Mouse (Mus musculus) lung, postnatal 25 days (tissue): ENCODE measurements around the gene Cap1.
A peak's percentile ranks its signal among the peaks of the same experiment; 100 is the strongest.

Source experiments
- DNase-seq: peaks from one replicate; pipeline ENCODE4 v3.0.0; 2022; ENCODE audit warnings: low spot score

Gene Cap1

GRCm38 (mm10) chr4:122887336-122887735 is 1.5 kb upstream of the Cap1 start:
- DNase-seq: no peak

DNA sequence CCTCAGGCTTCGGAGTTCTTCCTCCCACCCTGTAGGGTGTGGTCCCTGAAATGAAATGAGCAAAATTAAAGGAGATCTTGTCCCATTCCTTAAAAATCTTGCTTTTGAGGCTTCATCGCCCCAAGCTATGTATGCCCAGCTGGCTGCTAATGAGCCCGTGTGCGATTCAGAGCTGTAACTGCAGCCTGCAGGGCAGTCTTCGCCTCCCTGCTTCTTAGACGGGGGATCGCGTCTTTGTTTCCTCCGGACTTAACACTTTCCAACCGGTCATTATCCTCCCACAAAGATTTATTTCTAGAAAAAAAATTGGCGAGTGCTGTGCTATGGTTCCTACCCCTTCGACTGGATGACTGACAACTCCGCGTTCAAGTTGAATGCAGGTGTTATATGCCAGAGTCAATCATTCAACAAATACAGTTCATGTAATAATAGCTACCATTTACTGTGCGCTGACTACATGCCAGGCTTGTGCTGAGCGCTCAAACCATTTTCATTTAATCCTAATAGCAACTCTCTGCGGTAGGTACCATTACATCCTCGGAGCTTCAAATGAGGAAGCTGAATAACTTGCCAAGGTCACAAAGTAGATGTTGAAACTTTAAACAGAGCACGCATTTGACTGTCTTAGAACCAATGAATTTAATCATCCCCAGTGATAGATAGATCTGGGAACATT is 861 bp upstream of the Cap1 start:
- peak; percentile 24 for DNase-seq

GRCm38 (mm10) chr4:122884481-122885340 is 1.1 kb downstream of the Cap1 start:
- DNase-seq: peak; percentile 49

DNA sequence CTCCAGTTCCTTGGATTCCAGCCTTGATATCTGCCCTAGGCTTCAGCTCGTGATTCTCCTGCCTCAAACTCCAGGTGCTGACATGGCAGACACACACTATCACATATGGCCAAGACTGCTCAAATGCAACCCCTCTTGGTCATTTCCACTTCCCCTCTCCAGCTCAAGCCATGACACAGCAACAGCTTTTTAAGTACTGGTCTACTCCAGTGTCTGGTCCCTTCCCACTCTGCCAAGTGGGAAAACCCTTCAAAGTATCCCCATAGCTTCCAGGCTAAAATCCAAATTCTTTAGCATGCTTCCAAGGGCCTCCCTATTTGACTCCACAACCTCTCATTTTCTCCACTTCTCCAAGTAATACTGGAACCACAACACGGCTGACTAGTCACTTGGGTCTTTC is 1.8 kb downstream of the Cap1 start:
- DNase-seq: no peak

DNA sequence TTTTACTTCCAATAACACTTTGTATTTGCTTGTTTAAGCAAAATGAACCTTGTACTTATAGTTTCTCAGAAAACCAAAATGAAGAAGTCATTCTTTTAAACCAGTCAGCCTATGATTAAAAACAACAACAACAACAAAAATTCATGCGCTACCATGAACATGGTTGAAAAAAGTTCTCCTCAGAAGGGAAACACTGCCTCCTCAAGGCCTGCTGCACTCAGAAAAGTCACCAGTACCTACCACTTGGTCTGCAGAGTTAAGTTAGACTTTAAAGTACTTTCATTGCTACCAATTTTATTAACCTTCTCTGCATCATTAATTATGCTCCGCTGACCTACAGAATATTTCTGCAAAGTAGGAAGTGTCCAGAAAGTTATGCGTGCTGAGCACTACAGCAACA is 2.6 kb downstream of the Cap1 start:
- DNase-seq: no peak

DNA sequence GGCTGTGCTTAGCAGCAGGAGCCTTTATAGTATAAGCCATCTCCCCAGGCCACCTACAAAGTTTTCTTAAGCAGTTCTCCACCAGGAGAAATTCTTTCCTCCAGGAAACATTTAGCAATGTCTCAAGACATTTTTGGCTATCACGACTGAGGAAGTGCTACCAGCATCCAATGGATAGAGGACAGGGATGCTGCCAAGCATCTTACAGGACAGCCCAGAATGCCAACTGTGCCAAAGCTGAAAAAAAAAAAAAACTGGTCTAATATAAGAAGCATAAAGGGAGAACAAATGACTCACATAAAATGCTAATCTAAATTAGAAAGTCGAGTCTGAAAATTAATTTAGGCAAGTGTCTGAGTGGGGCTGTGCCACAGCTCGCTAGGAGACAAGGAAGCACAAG is 3.3 kb downstream of the Cap1 start:
- DNase-seq: no peak

DNA sequence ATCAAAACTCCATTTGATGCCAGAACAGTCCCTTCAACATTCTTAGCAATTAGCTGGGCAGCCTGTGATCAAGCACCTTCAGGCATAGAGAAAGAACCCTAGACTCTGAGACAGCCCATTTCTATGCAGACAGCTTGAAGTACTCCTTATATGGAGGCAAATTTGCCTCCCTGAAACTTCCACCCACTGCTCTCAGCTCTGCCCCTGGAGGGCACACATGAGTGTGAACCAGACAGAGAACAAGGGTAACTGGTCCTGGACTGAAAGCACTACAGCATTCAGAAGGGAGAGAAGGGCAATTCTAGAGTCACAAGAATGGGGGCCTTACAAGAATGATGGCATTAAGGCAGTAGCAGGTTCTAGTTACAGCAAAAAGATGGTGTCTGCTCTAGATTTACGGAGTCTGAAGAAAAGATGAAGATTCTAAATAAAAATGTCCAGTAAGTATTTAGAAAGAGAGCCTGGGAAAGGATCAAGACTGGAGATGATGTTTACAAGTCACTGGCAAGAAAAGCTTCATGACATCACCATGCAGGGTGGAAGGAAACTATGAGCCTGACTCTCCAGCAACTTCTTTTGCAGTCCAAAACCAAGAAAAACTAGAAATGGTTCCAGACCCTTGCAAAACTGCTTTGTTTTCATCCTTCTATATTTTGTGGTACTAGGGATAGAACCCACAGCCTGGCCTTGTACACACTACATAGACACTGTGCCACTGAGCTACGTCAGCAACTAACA is 7.4 kb downstream of the Cap1 start:
- DNase-seq: peak; percentile 35

DNA sequence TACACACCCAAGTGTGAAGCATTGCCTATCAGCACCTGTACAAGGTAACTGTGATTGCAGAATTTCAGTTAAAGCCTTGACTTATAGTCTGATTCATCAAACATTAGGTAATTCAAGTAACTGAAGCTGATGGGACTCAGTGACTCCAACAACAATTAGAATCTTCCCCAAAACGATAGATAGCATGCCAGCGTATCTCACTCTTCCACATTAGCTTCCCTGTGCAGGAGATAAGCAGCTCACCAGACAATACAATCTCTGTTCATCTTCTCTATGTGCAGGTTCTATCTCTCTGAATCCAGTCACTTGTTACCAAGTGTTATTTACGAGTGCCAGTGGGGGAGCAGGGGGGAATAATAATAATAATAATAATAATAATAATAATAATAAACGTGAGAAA is 12.3 kb downstream of the Cap1 start:
- no peak for DNase-seq

GRCm38 (mm10) chr4:122873003-122873402 is 12.9 kb downstream of the Cap1 start:
- no peak for DNase-seq

- peak; percentile 27 for DNase-seq
These were observed 13.9 kb downstream of the Cap1 start for GRCm38 (mm10) chr4:122871989-122872388.

- DNase-seq: no peak
These were observed 14.6 kb downstream of the Cap1 start for GRCm38 (mm10) chr4:122871269-122871668.

- DNase-seq: no peak
These were observed 15.1 kb downstream of the Cap1 start for GRCm38 (mm10) chr4:122870741-122871140.

GRCm38 (mm10) chr4:122870027-122870426 is 15.8 kb downstream of the Cap1 start:
- DNase-seq: no peak

- DNase-seq: no peak
These were observed 17.8 kb downstream of the Cap1 start for GRCm38 (mm10) chr4:122868041-122868440.

- no peak for DNase-seq
These were observed 24.0 kb downstream of the Cap1 start for GRCm38 (mm10) chr4:122861836-122862235.

DNA sequence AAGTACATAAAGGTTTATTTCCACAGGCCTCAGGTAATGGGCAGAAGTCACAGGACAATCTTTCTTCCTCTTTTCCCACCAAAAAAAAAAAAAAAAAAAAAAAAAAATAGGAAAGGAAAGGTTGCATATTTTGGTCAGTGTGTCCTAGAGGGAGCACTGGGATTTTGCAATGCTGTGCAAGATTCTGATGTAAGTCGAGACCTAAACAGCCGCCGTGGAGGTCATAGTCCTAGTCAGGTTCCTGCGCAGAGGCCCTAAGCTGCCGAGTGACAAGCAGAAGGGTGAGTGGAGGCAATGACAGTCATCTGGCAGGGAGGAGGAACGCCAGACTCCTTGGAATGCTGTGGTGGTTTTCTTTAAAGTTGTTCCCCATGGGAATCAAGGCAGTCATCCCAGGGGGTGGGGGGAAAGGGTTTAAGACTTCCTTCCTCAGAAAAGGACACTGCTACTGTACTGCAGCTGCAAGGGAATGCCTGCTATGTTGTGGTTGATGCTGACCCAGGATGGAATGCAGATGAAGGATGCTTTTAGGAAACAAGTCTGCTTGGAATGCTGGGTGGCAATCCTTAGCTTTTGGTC is 26.7 kb downstream of the Cap1 start:
- DNase-seq: peak; percentile 32

DNA sequence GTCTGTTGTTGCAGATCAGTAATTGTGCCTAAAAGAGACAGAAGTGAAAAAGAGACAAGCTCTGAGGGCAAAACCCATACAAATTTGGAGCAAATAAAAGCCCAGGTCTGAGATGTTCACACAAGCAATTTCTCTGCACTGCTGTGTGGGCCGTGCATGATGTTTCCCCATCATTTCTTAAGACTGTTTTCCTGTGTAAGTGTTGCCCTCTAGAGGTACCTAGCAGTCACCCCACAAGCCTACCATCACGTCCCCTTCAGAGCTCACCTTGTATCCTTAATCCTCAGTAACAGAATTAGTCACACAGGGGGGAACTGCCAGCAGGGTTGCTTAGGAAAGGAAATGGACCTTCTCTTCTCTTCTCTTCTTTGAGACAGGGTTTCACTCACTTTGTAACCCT is 27.9 kb downstream of the Cap1 start:
- DNase-seq: no peak

- DNase-seq: no peak
These were observed 31.1 kb downstream of the Cap1 start for GRCm38 (mm10) chr4:122854770-122855169.

- peak; percentile 43 for DNase-seq
These were observed 32.2 kb downstream of the Cap1 start for GRCm38 (mm10) chr4:122853691-122854090.

DNA sequence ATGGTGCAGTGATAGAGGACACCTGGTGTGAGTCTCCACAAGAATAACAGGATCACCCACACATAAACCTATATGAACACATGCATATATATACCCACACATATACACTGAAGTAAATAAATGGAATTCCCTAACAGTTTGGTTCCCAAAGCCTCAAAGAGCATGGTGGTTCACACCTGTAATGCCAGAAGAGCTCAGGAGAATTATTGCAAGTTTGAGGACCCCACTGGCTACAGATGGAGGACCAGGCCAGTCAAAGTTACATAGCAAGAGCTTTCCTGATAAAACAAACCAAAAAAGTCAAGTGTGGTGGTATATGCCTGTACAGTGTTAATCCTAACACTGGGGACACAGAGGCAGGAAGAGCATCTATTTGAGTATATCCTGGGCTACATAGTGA is 34.3 kb downstream of the Cap1 start:
- DNase-seq: no peak

DNA sequence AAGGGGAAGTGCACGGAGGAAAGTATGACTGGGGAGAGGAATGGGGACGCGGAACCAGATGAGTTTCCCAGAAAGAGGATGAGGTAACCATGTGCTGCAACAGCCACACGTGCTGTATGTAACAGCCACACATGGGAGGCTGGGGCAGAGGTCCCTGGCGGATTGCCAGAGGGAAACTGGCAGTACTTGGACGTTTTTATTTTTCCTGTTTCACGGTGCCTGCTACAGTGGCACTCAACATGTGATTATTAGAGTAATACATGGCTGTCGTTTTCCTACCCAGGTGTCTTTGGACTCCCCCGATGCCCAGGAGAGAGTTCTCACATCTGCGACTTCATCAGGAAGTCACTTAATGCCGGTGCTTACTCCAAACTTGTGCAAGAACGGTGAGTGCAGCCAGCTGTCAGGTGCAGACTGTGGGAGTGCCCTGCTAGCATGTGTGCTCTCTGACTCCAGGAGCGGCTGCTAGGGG is 37.7 kb downstream of the Cap1 start:
- DNase-seq: peak; percentile 41

DNA sequence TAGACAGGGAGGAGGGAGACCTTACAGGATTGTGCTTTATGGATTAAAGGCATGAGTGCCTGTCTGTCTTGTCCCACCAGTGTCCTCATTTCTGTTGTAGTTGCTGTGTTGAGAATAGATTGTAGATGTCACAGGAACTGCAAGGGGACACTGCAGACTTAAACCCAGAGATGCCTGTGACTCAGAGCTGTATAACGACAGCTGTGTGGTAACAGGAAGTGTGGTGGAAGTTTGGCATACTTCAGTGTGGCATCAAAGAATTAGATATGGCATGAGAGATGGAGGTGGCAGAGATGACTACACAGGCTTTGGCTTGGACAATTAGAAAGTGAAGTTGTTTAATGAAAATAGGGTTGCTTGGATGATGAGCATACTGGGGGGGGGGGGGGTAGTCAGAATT is 47.4 kb downstream of the Cap1 start:
- no peak for DNase-seq
